Mouse (Mus musculus) layer of hippocampus, adult 8-10 months (tissue): ENCODE data around the gene Zfp593. TPM values are rescaled to one million over a fixed set of nuclear protein-coding genes. Genes with fewer than 3 reads are reported as not detected.
A peak's percentile ranks its signal among the peaks of the same experiment; 100 is the strongest.
"Not testable (repeated sequence)": the region's sequence is repeated elsewhere in the genome, so short reads cannot be mapped to it uniquely, and the experiment has no call there.

Experiments
- DNase-seq, 2 experiments: peaks; one replicate each; pipeline ENCODE4 v3.0.0; 2022; ENCODE audit warnings: low spot score in 2 of 2
- total RNA-seq, 4 experiments: library from RNA; stranded (reverse); gene quantifications; 2 replicates each; pipeline ENCODE4 v1.2.4; 2022

Gene Zfp593
- 10 to 100 TPM in 3 of 4 experiments, 1 to 10 TPM in 1; 9.7 to 11.6 (median 11.2) TPM for total RNA-seq

GRCm38 (mm10) chr4:134245148-134245843, at the start of gene Zfp593:
TSS of gene Zfp593 (minus strand) at chr4:134245592.
- DNase-seq = peak; percentile 92 to 95

- DNase-seq = no peak
Observed at GRCm38 (mm10) chr4:134293692-134294163, 48.3 kb upstream of the Zfp593 start.

- DNase-seq = no peak
Observed at GRCm38 (mm10) chr4:134293061-134293691, 47.8 kb upstream of the Zfp593 start.

- peak in 1 of 2 experiments; percentile 60 for DNase-seq
Observed at GRCm38 (mm10) chr4:134292067-134292466, 46.7 kb upstream of the Zfp593 start.

DNA sequence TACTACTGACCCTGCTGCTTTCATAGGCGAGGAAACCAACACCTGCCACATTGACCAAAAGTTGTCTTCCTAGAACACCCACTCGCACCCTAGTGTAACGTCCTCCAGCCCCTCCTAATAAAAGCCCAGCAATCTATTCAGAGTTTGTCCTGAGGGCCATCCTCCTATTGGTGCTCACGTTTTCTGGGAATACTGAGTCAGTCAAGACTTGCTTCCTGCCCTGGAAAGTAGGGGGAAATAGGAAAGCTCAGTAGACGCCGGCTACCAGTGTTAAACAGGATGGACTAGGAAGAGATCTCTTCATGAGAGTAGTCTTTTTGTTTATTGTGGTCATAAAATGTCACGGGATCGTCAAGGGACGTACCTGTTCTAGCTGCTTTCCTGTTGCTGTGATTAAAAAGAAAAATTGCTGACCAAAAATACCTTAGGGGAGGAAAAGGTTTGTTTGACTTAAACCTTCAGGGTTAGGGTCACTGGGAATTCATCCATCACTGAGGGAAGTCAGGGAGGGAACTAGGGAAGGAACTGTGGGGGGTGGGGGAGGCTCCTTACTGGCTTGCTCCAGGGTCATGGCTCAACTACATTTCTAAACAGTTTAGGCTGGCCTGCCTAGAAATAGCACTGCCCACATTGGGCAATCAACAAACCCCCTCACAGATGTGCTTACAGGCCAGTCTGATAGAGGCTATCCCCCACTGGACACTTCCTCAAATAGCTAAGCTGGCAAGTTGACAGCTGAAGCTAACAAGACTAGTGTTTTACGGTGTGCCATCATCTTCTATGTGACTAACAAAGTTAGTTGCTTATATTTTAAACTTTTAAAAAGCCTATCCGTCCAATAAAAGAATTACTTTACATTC, 43.2 kb upstream of the Zfp593 start:
- DNase-seq = no peak

- DNase-seq = peak; percentile 45 to 63
Observed at GRCm38 (mm10) chr4:134287575-134288025, 42.2 kb upstream of the Zfp593 start, which contains the start of gene Pdik1l. TSS of gene Pdik1l (minus strand) at chr4:134287895.

DNA sequence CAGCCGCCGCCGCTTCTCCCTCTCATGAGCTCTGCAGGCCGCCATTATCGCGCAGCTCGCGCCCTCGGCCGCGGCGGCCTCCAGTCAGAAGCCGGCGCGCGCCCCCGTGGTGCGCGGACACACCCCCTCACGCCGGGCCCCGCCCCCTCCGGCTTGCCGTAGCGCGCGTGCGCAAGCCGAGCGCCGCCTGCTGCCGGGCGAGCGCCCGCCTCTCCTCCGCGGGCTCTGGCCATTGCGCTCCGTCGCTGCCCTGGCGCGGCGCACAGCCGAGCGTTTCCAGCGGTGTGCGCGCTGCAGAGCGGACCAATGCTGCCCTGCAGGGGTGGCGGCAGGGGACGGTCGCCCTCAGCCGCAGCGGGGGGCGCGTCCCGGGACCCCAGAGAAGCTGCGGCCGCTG, 41.8 kb upstream of the Zfp593 start:
- peak; percentile 86 to 94 for DNase-seq

GRCm38 (mm10) chr4:134286226-134287167, 41.1 kb upstream of the Zfp593 start:
- DNase-seq = peak in 1 of 2 experiments; percentile 17

DNA sequence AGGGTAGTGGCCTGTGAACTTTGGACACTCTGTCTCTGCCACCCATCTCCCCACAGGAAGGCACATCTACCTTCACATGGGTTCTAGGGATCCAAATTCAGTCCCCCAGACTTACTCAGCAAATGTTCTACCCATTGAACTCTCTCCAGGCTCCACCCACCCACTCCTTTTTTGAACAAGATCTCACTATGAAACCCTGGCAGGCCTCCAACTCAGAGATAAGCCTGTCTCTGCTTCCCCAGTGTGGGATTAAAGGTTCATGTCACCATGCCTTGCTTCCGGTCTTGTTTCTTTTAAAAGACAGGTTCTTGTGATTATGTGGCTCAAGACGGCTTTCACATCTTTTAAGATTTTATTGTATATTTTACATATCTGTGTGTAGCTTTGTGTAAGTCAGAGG, 39.5 kb upstream of the Zfp593 start:
- DNase-seq = no peak

- DNase-seq = no peak
Observed at GRCm38 (mm10) chr4:134273417-134274345, 28.3 kb upstream of the Zfp593 start.

DNA sequence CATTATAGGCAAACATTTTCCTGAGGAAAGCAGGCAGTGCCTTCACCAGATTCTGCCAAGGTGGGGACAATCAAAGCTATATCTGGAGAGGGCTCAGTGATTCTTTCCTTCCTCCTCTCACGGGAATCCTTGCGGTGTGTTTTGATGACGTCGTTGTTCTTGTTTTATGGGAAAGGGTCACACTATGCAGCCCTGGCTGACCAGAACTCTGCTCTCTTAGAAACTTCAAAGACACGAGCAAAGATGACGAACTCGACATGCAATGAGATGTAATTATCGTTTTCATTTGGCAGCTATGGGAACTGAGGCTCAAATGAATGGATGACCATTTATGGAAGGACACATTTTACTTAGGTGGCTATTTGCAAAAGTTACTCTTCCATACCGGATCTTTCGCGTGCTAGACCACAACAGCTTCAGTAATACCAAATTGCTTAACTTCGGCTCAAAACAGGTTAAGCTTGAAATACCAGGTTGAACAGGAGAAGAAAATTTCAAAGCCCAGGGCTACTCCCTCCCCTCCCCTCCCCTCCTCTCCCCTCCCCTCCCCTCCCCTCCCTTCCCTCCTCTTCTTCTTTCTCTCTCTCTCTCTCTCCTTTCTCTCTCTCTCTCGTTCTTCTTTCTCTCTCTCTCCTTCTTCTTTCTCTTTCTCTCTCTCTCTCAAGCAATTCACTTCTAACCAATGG, 27.5 kb upstream of the Zfp593 start:
- no peak for DNase-seq

- no peak for DNase-seq
Observed at GRCm38 (mm10) chr4:134271979-134272378, 26.6 kb upstream of the Zfp593 start.

DNA sequence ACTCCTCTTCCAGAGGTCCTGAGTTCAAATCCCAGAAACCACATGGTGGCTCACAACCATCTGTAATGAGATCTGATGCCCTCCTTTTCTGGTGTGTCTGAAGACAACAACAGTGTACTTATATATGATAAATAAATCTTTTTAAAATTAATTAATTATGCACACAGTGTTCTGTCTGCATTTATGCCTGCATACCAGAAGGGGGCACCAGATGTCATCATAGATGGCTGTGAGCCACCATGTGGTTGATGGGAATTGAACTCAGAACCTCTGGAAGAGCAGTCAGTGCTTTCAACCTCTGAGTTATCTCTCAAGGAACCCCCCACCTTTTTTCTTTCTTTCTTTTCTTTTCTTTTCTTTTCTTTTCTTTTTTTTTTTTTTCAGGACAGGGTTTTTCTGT, 24.2 kb upstream of the Zfp593 start:
- DNase-seq = not testable (repeated sequence)

DNA sequence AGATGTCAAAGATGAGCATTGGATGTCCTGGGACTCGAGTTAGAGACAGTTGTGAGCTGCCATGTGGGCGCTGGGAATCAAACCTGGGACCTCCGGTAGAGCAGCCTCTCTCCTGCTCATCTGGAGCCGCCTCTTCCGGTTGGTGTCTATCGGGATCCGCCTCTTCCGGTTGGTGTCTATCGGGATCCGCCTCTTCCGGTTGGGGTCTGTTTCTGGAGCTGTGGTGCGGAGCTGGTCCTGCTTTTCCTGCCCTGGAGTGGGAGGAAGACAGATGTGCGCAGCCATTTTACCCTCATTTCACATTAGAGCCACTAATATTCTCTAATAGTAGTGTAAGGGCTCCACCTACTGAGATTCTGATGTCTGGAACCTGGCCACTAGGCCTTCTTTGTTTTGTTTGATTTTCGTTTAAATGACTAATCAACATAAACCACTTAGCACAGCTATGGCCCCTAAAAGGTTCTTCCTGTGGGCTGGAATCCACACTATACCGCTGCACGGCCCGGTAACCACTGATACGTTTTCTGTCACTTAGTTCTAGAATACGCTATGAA, 22.8 kb upstream of the Zfp593 start:
- DNase-seq = no peak

DNA sequence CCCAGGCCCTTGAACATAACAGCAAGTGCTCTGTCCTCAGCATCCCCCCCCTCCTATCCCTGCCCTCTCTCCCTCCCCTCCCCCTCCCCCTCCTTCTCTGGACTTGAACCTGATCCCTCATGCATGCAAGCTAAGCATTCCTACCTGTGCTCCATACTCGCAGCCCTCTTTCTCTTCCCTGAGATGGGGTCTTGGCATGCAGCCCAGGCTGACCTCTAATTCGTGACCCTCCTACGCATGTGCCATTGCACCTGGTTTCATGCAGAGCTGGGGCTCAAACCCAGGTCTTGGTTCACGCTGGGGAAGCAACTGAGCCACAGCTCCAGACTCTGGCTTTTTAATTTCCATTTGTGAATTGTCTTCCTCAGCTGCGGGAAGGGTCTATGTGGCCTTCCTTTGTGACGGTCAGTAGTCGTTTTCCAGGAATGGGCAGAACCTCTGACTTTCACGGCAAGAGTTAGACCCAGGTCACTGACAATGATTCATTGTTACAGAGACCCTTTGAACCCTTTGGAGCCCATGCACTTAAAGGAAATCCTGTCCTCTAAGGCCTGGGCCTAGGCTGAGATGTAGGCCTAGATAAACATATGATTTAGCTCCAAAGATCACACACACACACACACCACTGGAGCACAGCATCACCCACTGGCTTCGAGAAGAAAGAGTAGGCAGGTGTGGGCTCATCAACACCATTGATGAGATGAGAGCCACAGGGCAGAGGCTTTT, 20.6 kb upstream of the Zfp593 start:
- no peak for DNase-seq

DNA sequence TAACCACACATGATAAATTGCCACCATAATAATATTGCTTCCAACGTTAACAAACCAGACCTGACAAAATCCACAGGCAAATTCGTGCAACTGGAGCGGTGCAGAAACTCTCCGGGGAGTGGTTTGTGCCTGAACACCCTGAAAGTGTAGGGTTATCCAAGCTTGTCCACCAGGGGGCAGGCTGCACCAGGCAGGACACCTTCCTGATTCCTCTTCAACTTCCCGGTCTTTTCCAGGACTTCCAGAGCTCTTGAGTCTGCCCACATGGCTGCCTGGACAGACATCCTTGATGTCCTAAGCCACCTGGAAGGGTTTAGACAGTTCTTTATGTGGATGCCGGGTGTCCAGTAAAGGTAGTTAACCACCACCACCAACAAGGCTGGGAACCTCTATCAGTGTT, 17.8 kb upstream of the Zfp593 start:
- no peak for DNase-seq

GRCm38 (mm10) chr4:134258354-134258753, 13.0 kb upstream of the Zfp593 start:
- no peak for DNase-seq
